Mouse (Mus musculus) kidney, adult 2 months (tissue): ENCODE measurements around the gene Galnt7.

Experiments
- CTCF ChIP-seq: fragments of 200-500 bp; conservative IDR thresholded peaks from 2 replicates; pipeline ENCODE4 v1.5.1; 2011; ENCODE audit warnings: low read depth, mild to moderate bottlenecking, control low read depth, low read length, moderate library complexity, mixed read lengths; ENCODE audit not compliant: insufficient read depth, insufficient read length
- POLR2A ChIP-seq: fragments of 200-500 bp; IDR thresholded peaks from one replicate; pipeline ENCODE4 v1.6.1; 2011; ENCODE audit warnings: low read depth, low read length, control low read depth

- TF ChIP-seq CTCF (no peak), POLR2A (no peak)
Observed at GRCm38 (mm10) chr8:57585831-57586230, 67.0 kb downstream of the Galnt7 start.
